Mouse (Mus musculus) embryonic fibroblast, embryonic 13.5 days (primary cell): ENCODE measurements around the gene Ankrd61. TPM values are rescaled to one million over a fixed set of nuclear protein-coding genes. Genes with fewer than 3 reads are reported as not detected.

Source experiments
- H3K27ac ChIP-seq: 2 replicates; pipeline ENCODE4 v1.5.1; 2012; ENCODE audit warnings: low read length, control low read depth, inconsistent platforms; ENCODE audit not compliant: insufficient read depth
- H3K4me1 ChIP-seq: 2 replicates; pipeline ENCODE4 v1.6.1; 2011; ENCODE audit warnings: low read length; ENCODE audit not compliant: control insufficient read depth, insufficient read depth
- H3K4me3 ChIP-seq: 2 replicates; pipeline ENCODE4 v1.5.1; 2011; ENCODE audit warnings: mild to moderate bottlenecking, control low read depth, low read length; ENCODE audit not compliant: insufficient read depth
- CTCF ChIP-seq: IDR thresholded peaks from 2 replicates; pipeline ENCODE4 v1.5.1; 2011; ENCODE audit warnings: mild to moderate bottlenecking, control low read depth, low read length, moderate library complexity, borderline replicate concordance; ENCODE audit not compliant: insufficient read depth
- POLR2A ChIP-seq: IDR thresholded peaks from 2 replicates; pipeline ENCODE4 v1.6.1; 2011; ENCODE audit warnings: low read depth, mild to moderate bottlenecking, control low read depth, low read length, moderate library complexity
- polyA plus RNA-seq: library from polyadenylated mRNA; stranded (reverse); fragments of >200 nt; gene quantifications from 2 replicates; pipeline ENCODE4 v1.2.4, GENCODE M21; 2011; ENCODE audit warnings: low read depth; ENCODE audit not compliant: missing spikeins, insufficient read length

Ankrd61 gene
- polyA plus RNA-seq, 1 experiment, result not detected

DNA sequence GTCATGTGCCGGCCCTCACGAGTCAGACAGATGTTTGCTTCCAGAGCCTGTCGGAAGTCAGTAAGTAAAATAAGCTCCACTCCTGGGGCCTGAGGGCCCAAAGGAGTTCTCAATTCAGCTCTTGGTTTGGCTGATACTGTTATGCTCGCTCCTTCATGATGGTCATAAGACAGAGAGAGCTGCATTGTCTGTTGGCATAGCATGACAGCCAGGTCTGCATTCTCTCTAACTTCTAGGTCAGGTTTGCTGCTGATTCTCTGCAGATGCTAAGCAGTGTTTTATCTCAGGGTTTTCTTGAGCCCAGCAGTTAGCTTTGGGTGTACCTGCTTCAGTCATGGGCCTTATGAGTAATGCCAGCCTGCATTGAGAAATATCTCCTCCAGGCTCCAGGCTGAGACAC, 31.8 kb upstream of the Ankrd61 start:
- TF ChIP-seq POLR2A (no peak), CTCF (no peak)
- H3K4me3 ChIP-seq, result no peak overlapping the region
- H3K4me1 ChIP-seq, result no peaks in the 10 kb centered on the region
- H3K27ac ChIP-seq, result no peak overlapping the region

DNA sequence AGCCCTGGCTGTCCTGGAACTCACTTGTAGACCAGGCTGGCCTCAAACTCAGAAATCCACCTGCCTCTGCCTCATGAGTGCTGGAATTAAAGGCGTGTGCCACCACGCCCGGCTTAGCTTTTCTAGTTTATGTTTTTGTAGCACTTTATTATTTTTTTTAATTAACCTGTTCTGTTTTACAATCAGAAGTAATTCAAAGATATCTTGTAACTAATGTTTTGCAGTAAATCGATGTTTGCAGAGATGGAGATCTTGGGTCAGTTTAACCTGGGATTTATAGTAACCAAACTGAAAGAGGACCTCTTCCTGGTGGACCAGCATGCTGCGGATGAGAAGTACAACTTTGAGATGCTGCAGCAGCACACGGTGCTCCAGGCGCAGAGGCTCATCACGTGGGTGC, 30.4 kb upstream of the Ankrd61 start, which contains the start of gene Gm42421:
Gm42421 (plus strand) TSS at position 301 of the 400 bp plus-strand sequence.
- Histone ChIP-seq H3K4me3 (no peak within 1 kb of the TSS), H3K27ac (no peak within 1 kb of the TSS), H3K4me1 (no peaks in the 10 kb centered on the region)
- TF ChIP-seq POLR2A, result no peak
- TF ChIP-seq CTCF, result no peak

DNA sequence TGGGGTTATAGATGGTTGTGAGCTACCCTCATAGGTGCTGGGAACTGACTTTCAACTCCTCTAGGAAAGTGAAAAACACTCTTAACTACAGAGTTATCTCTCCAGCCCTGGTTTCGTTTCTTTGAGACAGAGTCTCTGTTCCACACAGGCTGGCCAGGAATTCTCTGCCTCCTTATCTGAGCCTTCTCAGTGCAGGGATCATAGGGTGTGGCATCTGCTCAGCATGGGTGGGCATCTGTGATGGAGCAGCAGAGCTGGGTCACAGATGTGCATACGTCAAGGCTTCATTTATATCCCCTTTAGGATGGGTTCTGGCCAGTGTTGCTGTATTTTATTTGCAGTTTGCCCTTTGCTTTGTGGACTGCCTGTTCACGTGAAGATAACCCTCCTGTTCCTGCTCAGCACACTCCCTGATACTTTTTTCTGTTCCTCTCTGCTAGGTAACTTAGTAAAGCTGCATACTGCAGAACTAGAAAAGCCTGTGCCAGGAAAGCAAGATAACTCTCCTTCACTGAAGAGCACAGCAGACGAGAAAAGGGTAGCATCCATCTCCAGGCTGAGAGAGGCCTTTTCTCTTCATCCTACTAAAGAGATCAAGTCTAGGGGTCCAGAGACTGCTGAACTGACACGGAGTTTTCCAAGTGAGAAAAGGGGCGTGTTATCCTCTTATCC, 27.4 kb upstream of the Ankrd61 start:
- no peak for TF ChIP-seq POLR2A
- no peak for TF ChIP-seq CTCF
- no peaks in the 10 kb centered on the region for H3K4me1 ChIP-seq
- no peak overlapping the region for H3K4me3 ChIP-seq
- no peak overlapping the region for H3K27ac ChIP-seq

DNA sequence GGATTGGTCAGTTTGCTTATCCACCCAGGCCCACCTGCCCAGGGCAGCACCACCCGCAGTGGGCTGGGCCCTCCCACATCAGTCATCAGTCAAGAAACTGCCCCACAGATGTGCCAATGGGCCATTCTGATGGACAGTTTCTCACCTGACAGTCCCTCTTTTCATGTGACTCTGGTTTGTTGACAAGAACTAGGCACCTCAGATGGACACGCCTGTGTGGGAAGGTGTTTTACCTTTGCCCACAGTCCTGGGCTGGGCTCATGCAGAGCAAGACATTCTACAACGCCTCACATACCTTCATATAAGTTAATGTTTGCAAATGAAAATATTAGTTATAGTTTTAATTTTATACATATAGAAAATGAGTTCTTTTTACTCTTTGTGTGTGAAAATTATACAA, 20.6 kb upstream of the Ankrd61 start:
- no peak overlapping the region for H3K27ac ChIP-seq
- no peaks in the 10 kb centered on the region for H3K4me1 ChIP-seq
- no peak for TF ChIP-seq POLR2A
- TF ChIP-seq CTCF, result no peak
- H3K4me3 ChIP-seq, result no peak overlapping the region

DNA sequence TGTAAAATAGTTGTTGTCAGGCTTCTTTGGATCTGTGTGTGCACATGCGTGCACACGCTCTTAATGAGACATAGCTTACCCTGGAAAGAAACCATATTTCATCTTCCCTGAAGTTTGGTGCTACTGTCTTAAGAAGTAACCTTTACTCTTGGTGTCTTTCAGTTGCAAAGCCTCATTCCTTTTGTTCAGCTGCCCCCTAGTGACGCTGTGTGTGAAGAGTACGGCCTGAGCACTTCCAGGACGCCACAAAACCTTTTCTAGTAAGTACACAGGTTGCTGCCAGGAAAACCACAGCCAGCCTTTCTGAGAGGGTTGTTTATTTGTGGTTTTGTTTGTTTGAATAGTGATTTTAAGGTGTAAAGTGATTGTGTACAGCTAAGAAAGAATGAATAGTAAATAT, 19.9 kb upstream of the Ankrd61 start:
- H3K4me1 ChIP-seq, result no peaks in the 10 kb centered on the region
- H3K27ac ChIP-seq, result no peak overlapping the region
- H3K4me3 ChIP-seq, result no peak overlapping the region
- TF ChIP-seq POLR2A, result no peak
- peak; percentile 56; the same call in 1 of the 2 replicates for TF ChIP-seq CTCF

DNA sequence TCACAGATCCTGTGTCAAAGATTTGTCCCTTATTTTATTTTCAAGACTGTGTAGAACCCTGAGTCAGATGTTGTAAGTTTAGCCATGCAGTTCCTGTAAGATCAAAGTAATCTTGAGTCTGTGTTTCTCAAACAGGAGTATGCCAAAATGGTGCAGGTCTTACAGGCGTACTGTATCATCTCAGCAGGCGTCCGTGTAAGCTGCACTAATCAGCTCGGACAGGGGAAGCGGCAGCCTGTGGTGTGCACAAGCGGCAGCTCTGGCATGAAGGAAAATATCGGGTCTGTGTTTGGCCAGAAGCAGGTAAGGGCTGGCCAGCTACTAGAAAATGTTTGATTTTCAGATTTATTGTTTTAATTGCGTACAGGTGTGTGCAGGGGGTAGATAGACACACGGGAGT, 18.7 kb upstream of the Ankrd61 start:
- Histone ChIP-seq H3K4me1 (no peaks in the 10 kb centered on the region), H3K4me3 (no peak overlapping the region), H3K27ac (no peak overlapping the region)
- TF ChIP-seq CTCF (no peak), POLR2A (no peak)

DNA sequence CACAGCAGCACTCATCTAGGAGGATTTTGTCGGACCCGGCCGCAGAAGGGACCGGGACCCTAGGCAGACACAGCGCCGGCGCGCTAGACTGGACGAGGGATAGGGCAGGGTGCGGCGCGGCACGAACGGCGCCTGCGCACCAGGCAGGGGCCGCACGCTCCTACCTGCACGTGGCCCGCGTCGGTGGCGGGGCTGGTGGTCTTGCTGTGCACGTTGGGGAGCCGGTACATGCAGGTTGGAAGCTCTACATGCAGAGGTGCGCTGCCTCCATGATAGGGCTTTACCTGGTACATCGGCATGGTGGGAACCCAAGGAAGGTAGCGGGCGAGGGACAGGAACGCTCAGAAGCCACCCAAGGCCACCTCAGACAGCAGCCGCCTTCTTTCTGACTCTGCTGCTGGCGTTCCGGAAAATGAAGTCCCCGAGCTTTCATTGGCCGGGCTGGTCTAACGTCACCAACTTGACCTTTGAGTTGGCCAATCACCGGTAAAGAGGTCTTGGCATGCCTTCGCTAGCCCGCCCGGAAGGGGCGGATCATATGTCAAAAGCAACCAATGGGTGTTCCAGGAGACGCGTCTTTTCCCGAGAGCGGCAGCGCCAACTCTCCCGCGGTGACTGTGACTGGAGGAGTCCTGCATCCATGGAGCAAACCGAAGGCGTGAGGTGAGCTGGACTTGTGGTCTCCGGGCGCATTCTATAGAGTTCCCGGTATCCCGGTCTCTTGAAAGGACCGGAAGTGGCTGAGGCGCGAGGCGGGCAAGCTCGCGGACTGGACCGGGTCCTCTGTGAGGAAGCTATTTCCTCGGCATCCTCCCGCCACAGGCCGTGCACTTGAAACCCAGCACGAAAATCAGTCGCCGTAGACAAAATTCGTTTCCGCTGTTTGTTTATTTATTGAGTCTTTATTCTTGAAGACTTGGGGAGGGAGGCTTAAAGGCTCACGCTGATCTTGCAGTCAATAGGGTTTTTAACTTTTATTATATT, 12.2 kb upstream of the Ankrd61 start, which contains the start of the genes Aimp2 and Pms2:
Aimp2 (minus strand) TSS at position 431 of the 984 bp plus-strand sequence.
Pms2 (plus strand) TSS at position 548 of the 984 bp plus-strand sequence.
- H3K4me3 ChIP-seq, result peak within 1 kb of the TSS; percentile 82
- H3K4me1 ChIP-seq, result peaks cover 6% of the 10 kb centered on the region; the same call in 1 of the 2 replicates
- peak within 1 kb of the TSS; percentile 38 for H3K27ac ChIP-seq
- TF ChIP-seq CTCF, result no peak
- peak; percentile 85 for TF ChIP-seq POLR2A

DNA sequence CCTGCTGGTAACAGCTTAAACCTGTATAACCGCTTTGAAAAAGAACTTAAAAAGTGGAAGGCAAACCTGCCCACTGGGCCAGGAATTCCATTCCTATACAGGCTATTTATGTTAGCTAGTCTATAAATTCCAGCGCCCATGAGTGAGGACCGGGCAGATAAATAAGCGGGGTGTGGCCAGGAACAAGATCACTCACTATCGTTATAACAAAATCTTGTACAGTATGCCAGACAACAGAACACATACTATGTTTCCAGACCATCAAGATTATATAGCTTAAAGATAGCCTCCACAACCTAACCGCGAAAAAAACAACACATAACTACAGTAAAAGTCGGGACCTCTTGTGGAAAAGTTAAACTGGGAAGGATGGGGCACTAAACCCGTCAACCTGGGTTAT, 11.4 kb upstream of the Ankrd61 start:
- TF ChIP-seq POLR2A (no peak), CTCF (no peak)
- H3K27ac ChIP-seq, result peak overlapping the region; percentile 38
- H3K4me3 ChIP-seq, result peak overlapping the region; percentile 82
- H3K4me1 ChIP-seq, result peaks cover 6% of the 10 kb centered on the region; the same call in 1 of the 2 replicates

DNA sequence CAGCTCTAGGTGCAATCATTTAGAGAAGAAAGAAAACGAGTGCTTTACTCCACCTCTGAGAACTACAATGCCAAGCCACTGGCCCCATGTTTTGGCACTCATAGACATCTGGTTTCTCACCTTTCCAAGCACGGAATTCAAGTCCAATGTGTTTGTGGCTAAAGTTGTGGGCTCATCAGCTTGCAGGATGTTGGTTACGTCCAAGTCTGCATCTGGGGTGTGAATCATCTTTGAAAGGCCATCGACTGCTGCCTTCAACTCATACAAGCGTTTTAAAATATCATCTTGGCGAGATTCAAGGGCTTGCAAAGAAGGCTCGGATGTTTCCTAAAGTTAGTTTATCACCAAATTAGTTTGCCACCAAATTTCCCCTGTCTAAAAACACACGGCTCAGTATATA, 8.9 kb upstream of the Ankrd61 start:
- H3K4me3 ChIP-seq, result no peak overlapping the region
- no peak for TF ChIP-seq POLR2A
- TF ChIP-seq CTCF, result no peak
- no peak overlapping the region for H3K27ac ChIP-seq
- H3K4me1 ChIP-seq, result peaks cover 6% of the 10 kb centered on the region; the same call in 1 of the 2 replicates

DNA sequence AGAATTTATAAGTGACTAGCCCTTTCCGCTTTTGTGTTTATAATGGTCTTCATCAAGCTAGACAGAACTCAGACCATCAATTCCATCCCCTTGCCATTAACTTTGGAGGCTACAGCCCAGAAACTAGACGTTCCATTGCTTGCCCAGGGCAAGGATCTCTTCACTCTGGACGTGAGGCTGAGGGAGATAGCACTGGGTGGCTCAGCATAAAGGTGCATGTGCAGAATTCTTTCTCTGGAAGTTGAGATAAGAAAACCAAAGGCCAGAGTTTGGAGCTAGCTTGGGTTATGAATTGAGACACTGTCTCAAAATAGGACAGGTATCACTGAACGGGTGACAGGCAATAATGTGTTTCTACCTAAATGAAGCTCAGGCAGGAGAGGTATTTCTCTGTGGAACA, 6.3 kb upstream of the Ankrd61 start:
- no peak overlapping the region for H3K27ac ChIP-seq
- H3K4me1 ChIP-seq, result peaks cover 6% of the 10 kb centered on the region; the same call in 1 of the 2 replicates
- no peak overlapping the region for H3K4me3 ChIP-seq
- TF ChIP-seq POLR2A, result no peak
- no peak for TF ChIP-seq CTCF
